Mouse (Mus musculus) spleen, adult 2 months (tissue): ENCODE results near the gene Lpp.

Source experiments
- CTCF ChIP-seq: fragments of 200-500 bp; IDR thresholded peaks from 2 replicates; pipeline ENCODE4 v1.5.1; 2011; ENCODE audit warnings: mild to moderate bottlenecking, inconsistent platforms; ENCODE audit not compliant: insufficient read depth, insufficient read length, insufficient replicate concordance; ENCODE audit errors: extremely low read depth
- POLR2A ChIP-seq: fragments of 200-500 bp; IDR thresholded peaks from 2 replicates; pipeline ENCODE4 v1.6.1; 2011; ENCODE audit warnings: low read depth, low read length, inconsistent platforms

DNA sequence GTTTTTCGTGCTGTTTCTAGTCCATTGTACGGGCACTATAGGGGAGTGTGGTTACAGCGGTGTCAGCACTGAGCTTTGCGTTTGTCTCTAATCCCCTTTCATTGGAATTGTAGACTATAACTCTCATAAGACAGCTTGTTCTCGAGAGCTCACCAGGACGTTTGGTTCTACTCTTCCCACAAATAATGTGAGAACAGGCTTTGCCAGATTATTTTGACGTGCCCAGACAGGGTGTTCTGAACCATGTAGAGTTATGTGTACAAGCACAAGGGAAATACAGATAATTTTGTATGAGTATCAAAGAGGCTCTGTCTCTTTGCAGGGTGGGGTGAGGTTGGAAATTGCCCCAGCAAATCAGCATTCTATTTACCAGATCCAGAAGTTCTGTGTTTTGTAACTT lies 387.2 kb downstream of the Lpp start:
- no peak for TF ChIP-seq POLR2A
- TF ChIP-seq CTCF: no peak
